Mouse (Mus musculus) testis, adult 2 months (tissue): ENCODE results near the gene Zscan10.

ENCODE experiments used
- CTCF ChIP-seq: fragments of 200-500 bp; IDR thresholded peaks from 2 replicates; pipeline ENCODE4 v1.5.1; 2012; ENCODE audit warnings: low read depth, mild to moderate bottlenecking, inconsistent platforms, low read length, moderate library complexity; ENCODE audit not compliant: control insufficient read depth, insufficient read depth, insufficient replicate concordance
- POLR2A ChIP-seq: fragments of 200-500 bp; IDR thresholded peaks from 2 replicates; pipeline ENCODE4 v1.6.1; 2012; ENCODE audit warnings: low read depth, mild to moderate bottlenecking, inconsistent platforms, low read length, moderate library complexity; ENCODE audit not compliant: control insufficient read depth

DNA sequence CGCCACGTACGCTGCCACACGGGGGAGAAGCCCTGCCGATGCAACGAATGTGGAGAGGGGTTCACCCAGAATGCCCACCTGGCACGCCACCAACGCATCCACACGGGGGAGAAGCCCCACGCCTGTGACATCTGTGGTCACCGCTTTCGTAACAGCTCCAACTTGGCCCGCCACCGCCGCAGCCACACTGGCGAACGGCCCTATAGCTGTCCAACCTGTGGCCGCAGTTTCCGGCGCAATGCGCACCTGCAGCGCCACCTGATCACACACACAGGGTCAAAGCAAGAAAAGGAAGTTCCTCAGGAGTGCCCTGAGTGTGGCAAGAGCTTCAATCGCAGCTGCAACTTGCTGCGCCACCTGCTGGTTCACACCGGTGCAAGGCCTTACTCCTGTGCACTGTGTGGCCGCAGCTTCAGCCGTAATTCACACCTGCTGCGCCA is 9.7 kb downstream of the Zscan10 start:
- no peak for TF ChIP-seq POLR2A
- TF ChIP-seq CTCF: peak; percentile 76; the same call in 1 of the 2 replicates
